Mouse (Mus musculus) midbrain, embryonic 14.5 days (tissue): ENCODE measurements around the gene Ankrd12. TPM values are rescaled to one million over a fixed set of nuclear protein-coding genes. Genes with fewer than 3 reads are reported as not detected.
A peak's percentile ranks its signal among the peaks of the same experiment; 100 is the strongest.

Experiments used
- ATAC-seq: fragments of 200-750 bp; cut with Nextera tagmentation; 2 replicates; pipeline ENCODE4 v1.8.0; 2017; ENCODE audit warnings: moderate number of reproducible peaks, moderate library complexity; ENCODE audit not compliant: low FRiP score, low TSS enrichment
- DNase-seq: peaks from one replicate; pipeline ENCODE4 v3.0.0-alpha.2; 2015
- H3K27ac ChIP-seq: fragments of 300-500 bp; sonication (generic); replicated peaks from 2 replicates; pipeline ENCODE4 v1.5.1; 2014; ENCODE audit warnings: mild to moderate bottlenecking, low read depth, low read length, moderate library complexity
- H3K27me3 ChIP-seq: fragments of 300-500 bp; sonication (generic); 2 replicates; pipeline ENCODE4 v1.6.1; 2014; ENCODE audit warnings: low read length, control low read depth, mixed read lengths; ENCODE audit not compliant: control insufficient read depth, insufficient read depth
- H3K36me3 ChIP-seq: fragments of 300-500 bp; sonication (generic); 2 replicates; pipeline ENCODE4 v1.6.1; 2014; ENCODE audit warnings: low read length, control low read depth; ENCODE audit not compliant: control insufficient read depth, insufficient read depth
- H3K4me1 ChIP-seq: fragments of 300-500 bp; sonication (generic); 2 replicates; pipeline ENCODE4 v1.6.1; 2014; ENCODE audit warnings: mild to moderate bottlenecking, antibody characterized with exemption, low read length, control low read depth; ENCODE audit not compliant: control insufficient read depth, insufficient read depth
- H3K4me2 ChIP-seq: fragments of 300-500 bp; sonication (generic); 2 replicates; pipeline ENCODE4 v1.6.1; 2014; ENCODE audit warnings: mild to moderate bottlenecking, low read length, moderate library complexity
- H3K4me3 ChIP-seq: fragments of 300-500 bp; sonication (generic); replicated peaks from 2 replicates; pipeline ENCODE4 v1.5.1; 2014; ENCODE audit warnings: low read depth, low read length
- H3K9ac ChIP-seq: fragments of 300-500 bp; sonication (generic); replicated peaks from 2 replicates; pipeline ENCODE4 v1.6.1; 2014; ENCODE audit warnings: mild to moderate bottlenecking, low read length, moderate library complexity
- H3K9me3 ChIP-seq: fragments of 300-500 bp; sonication (generic); 2 replicates; pipeline ENCODE4 v1.6.1; 2016; ENCODE audit warnings: low read length, control low read depth, mixed read lengths; ENCODE audit not compliant: control insufficient read depth
- WGBS: fragments of 180-500 bp; shearing (Covaris S2); extraction: QIAGEN DNeasy Blood & Tissue Kit; methylation state at CpG from one replicate; pipeline ENCODE4 v1.1.7; 2014; 5-methylcytosine and 5-hydroxymethylcytosine counted together
- polyA plus RNA-seq: library from polyadenylated mRNA; unstranded; fragments of >200 nt; fragmentation: Nextera tagmentation; extraction: Ambion mirVana; gene quantifications from 2 replicates; pipeline ENCODE4 v1.2.1, GENCODE M21; 2014

Ankrd12 gene
- polyA plus RNA-seq, 1 experiment from 2014 or later, result 152 TPM

GRCm38 (mm10) chr17:66092065-66092464 is 15.2 kb upstream of the Ankrd12 start:
- 99% methylated on average over 2 of the region's 2 CpGs for WGBS
- H3K4me2 ChIP-seq, result no peak overlapping the region

GRCm38 (mm10) chr17:66091392-66091791 is 14.5 kb upstream of the Ankrd12 start:
- Histone ChIP-seq H3K9ac (no peak overlapping the region), H3K36me3 (peaks cover 24% of the 10 kb centered on the region), H3K4me1 (no peaks in the 10 kb centered on the region), H3K27me3 (no peaks in the 10 kb centered on the region), H3K27ac (no peak overlapping the region), H3K4me3 (no peak overlapping the region), H3K4me2 (no peak overlapping the region), H3K9me3 (no peaks in the 10 kb centered on the region)
- WGBS, result 88% methylated on average over 2 of the region's 2 CpGs
- DNase-seq (no peak), ATAC-seq (no peak)

More at GRCm38 (mm10) chr17:66092065-66092464, 15.2 kb upstream of the Ankrd12 start:
- Histone ChIP-seq H3K9ac (no peak overlapping the region), H3K36me3 (peaks cover 23% of the 10 kb centered on the region), H3K27me3 (no peaks in the 10 kb centered on the region), H3K9me3 (no peaks in the 10 kb centered on the region), H3K4me3 (no peak overlapping the region), H3K4me1 (no peaks in the 10 kb centered on the region), H3K27ac (no peak overlapping the region)
- ATAC-seq, result no peak
- no peak for DNase-seq

DNA sequence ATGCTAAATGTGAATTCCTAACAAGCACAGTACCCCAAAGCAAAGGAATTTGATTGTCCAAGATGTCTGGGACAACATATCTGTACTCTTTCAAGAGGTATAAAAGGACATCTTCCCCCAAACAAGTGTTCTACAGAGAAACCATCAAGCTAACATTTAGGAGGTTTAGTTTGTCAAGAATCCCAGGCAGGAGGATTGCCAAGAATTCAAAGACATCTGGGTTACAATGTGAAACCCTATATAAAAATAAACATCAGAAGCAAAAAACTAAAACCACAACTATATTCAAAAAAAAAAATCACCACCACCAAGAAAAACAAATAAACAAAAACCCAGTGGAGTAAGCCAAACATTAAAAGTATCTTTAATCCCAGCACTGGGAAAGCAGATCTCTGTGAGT is 13.4 kb upstream of the Ankrd12 start:
- Histone ChIP-seq H3K4me2 (no peak overlapping the region), H3K36me3 (peaks cover 33% of the 10 kb centered on the region), H3K9ac (no peak overlapping the region), H3K27me3 (no peaks in the 10 kb centered on the region), H3K4me3 (no peak overlapping the region), H3K4me1 (no peaks in the 10 kb centered on the region), H3K27ac (no peak overlapping the region), H3K9me3 (no peaks in the 10 kb centered on the region)
- ATAC-seq (no peak), DNase-seq (no peak)

GRCm38 (mm10) chr17:66085038-66085437 is 8.1 kb upstream of the Ankrd12 start:
- ATAC-seq (no peak), DNase-seq (no peak)
- no peaks in the 10 kb centered on the region for H3K4me1 ChIP-seq
- H3K4me3 ChIP-seq, result no peak overlapping the region
- peaks cover 52% of the 10 kb centered on the region for H3K36me3 ChIP-seq
- no peaks in the 10 kb centered on the region for H3K9me3 ChIP-seq
- H3K27me3 ChIP-seq, result no peaks in the 10 kb centered on the region
- H3K4me2 ChIP-seq, result no peak overlapping the region
- 100% methylated on average over 1 of the region's 1 CpGs for WGBS
- H3K27ac ChIP-seq, result no peak overlapping the region
- no peak overlapping the region for H3K9ac ChIP-seq

- no peak overlapping the region for H3K4me3 ChIP-seq
- WGBS, result 90% methylated on average over 1 of the region's 1 CpGs
- H3K9ac ChIP-seq, result no peak overlapping the region
- H3K36me3 ChIP-seq, result peaks cover 55% of the 10 kb centered on the region
- no peak overlapping the region for H3K27ac ChIP-seq
- H3K27me3 ChIP-seq, result no peaks in the 10 kb centered on the region
- ATAC-seq (no peak), DNase-seq (no peak)
- H3K4me1 ChIP-seq, result no peaks in the 10 kb centered on the region
- no peak overlapping the region for H3K4me2 ChIP-seq
- H3K9me3 ChIP-seq, result no peaks in the 10 kb centered on the region
These were observed 7.6 kb upstream of the Ankrd12 start for GRCm38 (mm10) chr17:66084486-66084885.

DNA sequence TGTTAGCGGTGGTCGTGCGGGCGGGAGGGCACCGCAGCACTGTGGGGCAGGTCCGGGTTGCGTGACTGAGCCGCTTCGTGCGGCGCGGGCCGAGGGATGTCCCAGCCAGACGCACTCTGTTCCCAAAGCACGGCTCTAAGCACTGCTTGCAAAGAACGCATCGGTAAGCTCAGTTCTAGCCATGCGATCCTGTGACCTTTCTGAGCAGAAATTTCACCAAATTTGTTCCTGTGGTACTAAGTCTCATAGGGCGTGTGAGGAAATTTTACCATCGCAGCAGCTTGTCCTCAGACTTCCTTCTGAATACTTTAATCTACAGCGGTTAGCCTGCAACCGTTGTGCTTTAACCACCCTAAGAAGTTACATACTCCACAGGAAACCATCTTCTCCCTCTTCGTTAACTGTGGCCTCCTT is 555 bp upstream of the Ankrd12 start:
- Histone ChIP-seq H3K4me3 (peak overlapping the region; percentile 86), H3K9ac (peak overlapping the region; percentile 85), H3K27ac (peak overlapping the region; percentile 96), H3K36me3 (peaks cover 29% of the 10 kb centered on the region), H3K4me1 (peaks cover 23% of the 10 kb centered on the region), H3K9me3 (no peaks in the 10 kb centered on the region), H3K27me3 (no peaks in the 10 kb centered on the region), H3K4me2 (peak overlapping the region; percentile 80)
- peak; percentile 66 for ATAC-seq
- WGBS, result under 1% methylated on average over 23 of the region's 23 CpGs
- DNase-seq, result peak; percentile 62

- ATAC-seq (peak; percentile 88), DNase-seq (peak; percentile 76)
- H3K27me3 ChIP-seq, result no peaks in the 10 kb centered on the region
- peaks cover 23% of the 10 kb centered on the region for H3K4me1 ChIP-seq
- H3K9me3 ChIP-seq, result no peaks in the 10 kb centered on the region
- peaks cover 25% of the 10 kb centered on the region for H3K36me3 ChIP-seq
- H3K9ac ChIP-seq, result peak overlapping the region; percentile 85
- H3K4me2 ChIP-seq, result peak overlapping the region; percentile 80
- peak overlapping the region; percentile 96 for H3K27ac ChIP-seq
- H3K4me3 ChIP-seq, result peak overlapping the region; percentile 86
- WGBS, result under 1% methylated on average over 89 of the region's 95 CpGs
These were observed 538 bp downstream of the Ankrd12 start for GRCm38 (mm10) chr17:66076174-66076927.

DNA sequence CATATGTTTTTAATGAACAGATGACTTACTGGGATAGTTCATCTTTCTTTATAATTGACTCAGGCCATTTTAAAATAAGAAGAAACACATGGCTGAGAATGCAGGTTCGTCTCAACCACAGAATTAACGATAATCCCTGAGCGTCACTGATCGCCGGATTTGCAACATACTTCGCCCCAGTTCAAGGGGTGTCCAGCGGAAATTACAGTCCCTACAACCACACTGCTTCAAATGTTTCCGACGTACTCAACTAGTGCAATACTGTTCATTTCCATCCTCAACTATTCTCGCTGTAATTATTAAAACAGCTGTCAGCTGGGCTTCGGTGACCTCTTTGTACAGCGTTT is 1.1 kb downstream of the Ankrd12 start:
- no peaks in the 10 kb centered on the region for H3K9me3 ChIP-seq
- H3K9ac ChIP-seq, result peak overlapping the region; percentile 85
- H3K27me3 ChIP-seq, result no peaks in the 10 kb centered on the region
- no peak for DNase-seq
- H3K4me3 ChIP-seq, result peak overlapping the region; percentile 86
- no peak for ATAC-seq
- peaks cover 19% of the 10 kb centered on the region for H3K36me3 ChIP-seq
- H3K4me1 ChIP-seq, result peaks cover 23% of the 10 kb centered on the region
- H3K27ac ChIP-seq, result peak overlapping the region; percentile 96
- WGBS, result 3% methylated on average over 12 of the region's 12 CpGs
- H3K4me2 ChIP-seq, result peak overlapping the region; percentile 80

DNA sequence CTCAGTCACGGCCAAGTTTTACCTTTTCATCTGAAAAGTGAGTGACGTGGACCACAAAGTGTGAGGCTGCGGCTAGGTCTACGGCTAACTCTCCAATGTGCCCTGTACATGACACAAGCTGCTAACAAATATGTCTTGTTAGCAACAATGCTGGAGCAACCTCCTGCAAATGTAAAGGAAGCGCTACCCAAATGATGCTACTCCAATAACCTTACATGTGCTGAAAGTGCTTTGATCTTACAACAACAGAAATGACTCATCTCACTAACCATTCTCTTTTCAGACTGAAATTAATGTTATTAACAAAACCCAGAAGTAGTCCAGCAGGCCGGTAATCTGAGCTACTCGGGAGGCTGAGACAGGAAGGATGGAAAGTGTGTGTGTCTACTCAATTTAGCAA is 2.9 kb downstream of the Ankrd12 start:
- H3K9me3 ChIP-seq, result no peaks in the 10 kb centered on the region

More for the DNA sequence above, 2.9 kb downstream of the Ankrd12 start:
- H3K27me3 ChIP-seq, result no peaks in the 10 kb centered on the region
- 90% methylated on average over 7 of the region's 7 CpGs for WGBS
- no peak overlapping the region for H3K9ac ChIP-seq
- H3K4me3 ChIP-seq, result no peak overlapping the region
- ATAC-seq (no peak), DNase-seq (no peak)
- H3K4me2 ChIP-seq, result no peak overlapping the region
- H3K36me3 ChIP-seq, result peaks cover 5% of the 10 kb centered on the region; the same call in 1 of the 2 replicates
- H3K4me1 ChIP-seq, result peaks cover 23% of the 10 kb centered on the region
- no peak overlapping the region for H3K27ac ChIP-seq
